Mouse (Mus musculus): ENCODE results near the gene Cacnb1. TPM values are rescaled to one million over a fixed set of nuclear protein-coding genes. Genes with fewer than 3 reads are reported as not detected.

Cacnb1 gene
- polyA plus RNA-seq, 1 experiment from 2014 or later = 1.2 TPM

GRCm38 (mm10) chr11:97978392-97978791, 44.4 kb downstream of the Cacnb1 start:
- no peak overlapping the region for H3K4me2 ChIP-seq (ENCODE audit: low read depth, low read length)
- no peak overlapping the region for H3K27ac ChIP-seq (ENCODE audit: low read length)
- 74% methylated on average over 13 of the region's 13 CpGs for WGBS (ENCODE audit: insufficient replicate concordance)
- no peaks in the 10 kb centered on the region for H3K27me3 ChIP-seq (ENCODE audit: control insufficient read depth, insufficient read depth, low read depth, low read length)
- no peak for ATAC-seq (ENCODE audit: low read depth)
- no peaks in the 10 kb centered on the region for H3K9me3 ChIP-seq (replicated peaks; ENCODE audit: control insufficient read depth, low read length)
- no peaks in the 10 kb centered on the region for H3K36me3 ChIP-seq (ENCODE audit: control insufficient read depth, insufficient read depth)
- H3K4me3 ChIP-seq (ENCODE audit: low read depth, low read length) = no peak overlapping the region
- no peak overlapping the region for H3K9ac ChIP-seq (ENCODE audit: low read depth, low read length)
- no peaks in the 10 kb centered on the region for H3K4me1 ChIP-seq (ENCODE audit: control insufficient read depth, low read depth, low read length)

GRCm38 (mm10) chr11:97977797-97978196, 45.0 kb downstream of the Cacnb1 start:
- no peak for ATAC-seq (ENCODE audit: low read depth)
- WGBS (ENCODE audit: insufficient replicate concordance) = 42% methylated on average over 5 of the region's 5 CpGs

GRCm38 (mm10) chr11:97974746-97975145, 48.1 kb downstream of the Cacnb1 start:
- no peaks in the 10 kb centered on the region for H3K27me3 ChIP-seq (ENCODE audit: control insufficient read depth, insufficient read depth, low read depth, low read length)
- 67% methylated on average over 5 of the region's 5 CpGs for WGBS (ENCODE audit: insufficient replicate concordance)
- no peak for ATAC-seq (ENCODE audit: low read depth)

More at GRCm38 (mm10) chr11:97977797-97978196, 45.0 kb downstream of the Cacnb1 start:
- Histone ChIP-seq H3K4me3 (ENCODE audit: low read depth, low read length) (no peak overlapping the region), H3K9ac (ENCODE audit: low read depth, low read length) (no peak overlapping the region), H3K4me1 (ENCODE audit: control insufficient read depth, low read depth, low read length) (no peaks in the 10 kb centered on the region), H3K27ac (ENCODE audit: low read length) (no peak overlapping the region), H3K27me3 (ENCODE audit: control insufficient read depth, insufficient read depth, low read depth, low read length) (no peaks in the 10 kb centered on the region), H3K36me3 (ENCODE audit: control insufficient read depth, insufficient read depth) (no peaks in the 10 kb centered on the region), H3K9me3 (replicated peaks; ENCODE audit: control insufficient read depth, low read length) (no peaks in the 10 kb centered on the region), H3K4me2 (ENCODE audit: low read depth, low read length) (no peak overlapping the region)

GRCm38 (mm10) chr11:97974141-97974540, 48.7 kb downstream of the Cacnb1 start:
- H3K4me1 ChIP-seq (ENCODE audit: control insufficient read depth, low read depth, low read length) = no peaks in the 10 kb centered on the region
- ATAC-seq (ENCODE audit: low read depth) = no peak
- WGBS (ENCODE audit: insufficient replicate concordance) = 69% methylated on average over 5 of the region's 5 CpGs

More at GRCm38 (mm10) chr11:97974746-97975145, 48.1 kb downstream of the Cacnb1 start:
- H3K4me1 ChIP-seq (ENCODE audit: control insufficient read depth, low read depth, low read length) = no peaks in the 10 kb centered on the region
- no peak overlapping the region for H3K4me2 ChIP-seq (ENCODE audit: low read depth, low read length)
- no peak overlapping the region for H3K4me3 ChIP-seq (ENCODE audit: low read depth, low read length)
- no peaks in the 10 kb centered on the region for H3K36me3 ChIP-seq (ENCODE audit: control insufficient read depth, insufficient read depth)
- H3K9ac ChIP-seq (ENCODE audit: low read depth, low read length) = no peak overlapping the region
- H3K27ac ChIP-seq (ENCODE audit: low read length) = no peak overlapping the region
- H3K9me3 ChIP-seq (replicated peaks; ENCODE audit: control insufficient read depth, low read length) = no peaks in the 10 kb centered on the region

GRCm38 (mm10) chr11:97972434-97972833, 50.4 kb downstream of the Cacnb1 start:
- Histone ChIP-seq H3K4me2 (ENCODE audit: low read depth, low read length) (no peak overlapping the region), H3K9ac (ENCODE audit: low read depth, low read length) (no peak overlapping the region), H3K27ac (ENCODE audit: low read length) (no peak overlapping the region), H3K4me1 (ENCODE audit: control insufficient read depth, low read depth, low read length) (no peaks in the 10 kb centered on the region), H3K9me3 (replicated peaks; ENCODE audit: control insufficient read depth, low read length) (no peaks in the 10 kb centered on the region), H3K27me3 (ENCODE audit: control insufficient read depth, insufficient read depth, low read depth, low read length) (no peaks in the 10 kb centered on the region), H3K36me3 (ENCODE audit: control insufficient read depth, insufficient read depth) (no peaks in the 10 kb centered on the region), H3K4me3 (ENCODE audit: low read depth, low read length) (no peak overlapping the region)
- WGBS (ENCODE audit: insufficient replicate concordance) = 58% methylated on average over 2 of the region's 2 CpGs
- ATAC-seq (ENCODE audit: low read depth) = no peak

More at GRCm38 (mm10) chr11:97974141-97974540, 48.7 kb downstream of the Cacnb1 start:
- H3K4me3 ChIP-seq (ENCODE audit: low read depth, low read length) = no peak overlapping the region
- no peaks in the 10 kb centered on the region for H3K27me3 ChIP-seq (ENCODE audit: control insufficient read depth, insufficient read depth, low read depth, low read length)
- no peaks in the 10 kb centered on the region for H3K9me3 ChIP-seq (replicated peaks; ENCODE audit: control insufficient read depth, low read length)
- no peaks in the 10 kb centered on the region for H3K36me3 ChIP-seq (ENCODE audit: control insufficient read depth, insufficient read depth)
- no peak overlapping the region for H3K4me2 ChIP-seq (ENCODE audit: low read depth, low read length)
- H3K9ac ChIP-seq (ENCODE audit: low read depth, low read length) = no peak overlapping the region
- H3K27ac ChIP-seq (ENCODE audit: low read length) = no peak overlapping the region

GRCm38 (mm10) chr11:97971232-97971631, 51.6 kb downstream of the Cacnb1 start:
- 23% methylated on average over 7 of the region's 7 CpGs for WGBS (ENCODE audit: insufficient replicate concordance)
- peaks cover 2% of the 10 kb centered on the region; the same call in 1 of the 2 replicates for H3K27me3 ChIP-seq (ENCODE audit: control insufficient read depth, insufficient read depth, low read depth, low read length)
- ATAC-seq (ENCODE audit: low read depth) = no peak
- no peak overlapping the region for H3K4me3 ChIP-seq (ENCODE audit: low read depth, low read length)
- H3K9ac ChIP-seq (ENCODE audit: low read depth, low read length) = no peak overlapping the region
- no peak overlapping the region for H3K27ac ChIP-seq (ENCODE audit: low read length)
- H3K4me1 ChIP-seq (ENCODE audit: control insufficient read depth, low read depth, low read length) = no peaks in the 10 kb centered on the region
- H3K9me3 ChIP-seq (replicated peaks; ENCODE audit: control insufficient read depth, low read length) = no peaks in the 10 kb centered on the region
- no peaks in the 10 kb centered on the region for H3K36me3 ChIP-seq (ENCODE audit: control insufficient read depth, insufficient read depth)
- H3K4me2 ChIP-seq (ENCODE audit: low read depth, low read length) = no peak overlapping the region

GRCm38 (mm10) chr11:97970771-97971170, 52.1 kb downstream of the Cacnb1 start:
- no peak overlapping the region for H3K4me3 ChIP-seq (ENCODE audit: low read depth, low read length)
- no peaks in the 10 kb centered on the region for H3K36me3 ChIP-seq (ENCODE audit: control insufficient read depth, insufficient read depth)
- H3K4me2 ChIP-seq (ENCODE audit: low read depth, low read length) = no peak overlapping the region
- H3K27ac ChIP-seq (ENCODE audit: low read length) = no peak overlapping the region
- no peaks in the 10 kb centered on the region for H3K9me3 ChIP-seq (replicated peaks; ENCODE audit: control insufficient read depth, low read length)
- ATAC-seq (ENCODE audit: low read depth) = no peak
- 62% methylated on average over 7 of the region's 7 CpGs for WGBS (ENCODE audit: insufficient replicate concordance)
- no peaks in the 10 kb centered on the region for H3K4me1 ChIP-seq (ENCODE audit: control insufficient read depth, low read depth, low read length)
- peaks cover 2% of the 10 kb centered on the region; the same call in 1 of the 2 replicates for H3K27me3 ChIP-seq (ENCODE audit: control insufficient read depth, insufficient read depth, low read depth, low read length)
- H3K9ac ChIP-seq (ENCODE audit: low read depth, low read length) = no peak overlapping the region

- Histone ChIP-seq H3K4me3 (ENCODE audit: low read depth, low read length) (no peak overlapping the region), H3K4me1 (ENCODE audit: control insufficient read depth, low read depth, low read length) (no peaks in the 10 kb centered on the region), H3K4me2 (ENCODE audit: low read depth, low read length) (no peak overlapping the region), H3K9me3 (replicated peaks; ENCODE audit: control insufficient read depth, low read length) (no peaks in the 10 kb centered on the region), H3K27ac (ENCODE audit: low read length) (no peak overlapping the region), H3K36me3 (ENCODE audit: control insufficient read depth, insufficient read depth) (no peaks in the 10 kb centered on the region), H3K27me3 (ENCODE audit: control insufficient read depth, insufficient read depth, low read depth, low read length) (peaks cover 2% of the 10 kb centered on the region; the same call in 1 of the 2 replicates), H3K9ac (ENCODE audit: low read depth, low read length) (no peak overlapping the region)
- ATAC-seq (ENCODE audit: low read depth) = no peak
- 37% methylated on average over 5 of the region's 5 CpGs for WGBS (ENCODE audit: insufficient replicate concordance)
Observed at GRCm38 (mm10) chr11:97968385-97968784, 54.4 kb downstream of the Cacnb1 start.

- WGBS (ENCODE audit: insufficient replicate concordance) = 39% methylated on average over 2 of the region's 2 CpGs
- Histone ChIP-seq H3K27me3 (ENCODE audit: control insufficient read depth, insufficient read depth, low read depth, low read length) (peaks cover 2% of the 10 kb centered on the region; the same call in 1 of the 2 replicates), H3K4me1 (ENCODE audit: control insufficient read depth, low read depth, low read length) (no peaks in the 10 kb centered on the region), H3K9me3 (replicated peaks; ENCODE audit: control insufficient read depth, low read length) (no peaks in the 10 kb centered on the region), H3K4me3 (ENCODE audit: low read depth, low read length) (no peak overlapping the region), H3K4me2 (ENCODE audit: low read depth, low read length) (no peak overlapping the region), H3K9ac (ENCODE audit: low read depth, low read length) (no peak overlapping the region), H3K27ac (ENCODE audit: low read length) (no peak overlapping the region), H3K36me3 (ENCODE audit: control insufficient read depth, insufficient read depth) (no peaks in the 10 kb centered on the region)
- ATAC-seq (ENCODE audit: low read depth) = no peak
Observed at GRCm38 (mm10) chr11:97967114-97967513, 55.7 kb downstream of the Cacnb1 start.

Data from liver, embryonic 16.5 days (tissue).